Mouse (Mus musculus) activated CD4-positive, CD25-positive, alpha-beta regulatory T cell, adult 4 months (primary cell): ENCODE data around the gene Slc44a5. TPM values are rescaled to one million over a fixed set of nuclear protein-coding genes. Genes with fewer than 3 reads are reported as not detected.

Experiments used
- ATAC-seq: one replicate; pipeline ENCODE4 v1.8.0; 2017
- polyA plus RNA-seq, 2 experiments: library from polyadenylated mRNA; unstranded; fragments of 100-300 nt; shearing (Covaris generic); gene quantifications; one replicate each; pipeline ENCODE4 v1.2.1; 2017

The Slc44a5 gene
- polyA plus RNA-seq, 2 experiments from 2014 or later, result not detected

GRCm38 (mm10) chr3:154317651-154318248, 344.5 kb downstream of the Slc44a5 start:
- no peak for ATAC-seq

Other genes with a start within 250 kb of the Slc44a5 start
- 10 to 100 TPM; 29.1 to 52.4 TPM for gene St6galnac3, start 248.3 kb upstream of the Slc44a5 start, polyA plus RNA-seq
- gene Asb17, start 129.2 kb upstream of the Slc44a5 start, polyA plus RNA-seq, result under 1 TPM in 1 of 2 experiments, not detected in 1; 0.24 TPM
- under 1 TPM in 1 of 2 experiments, not detected in 1; 0.16 TPM for gene Msh4, start 67.3 kb upstream of the Slc44a5 start, polyA plus RNA-seq
- gene Rabggtb, start 60.4 kb upstream of the Slc44a5 start, polyA plus RNA-seq, result 10 to 100 TPM; 37.5 to 45.8 TPM
- 10 to 100 TPM; 32.9 to 36.5 TPM for gene Acadm, start 28.8 kb upstream of the Slc44a5 start, polyA plus RNA-seq